Mouse (Mus musculus) heart, embryonic 10.5 days (tissue): ENCODE measurements around the gene Hoxb1. TPM values are rescaled to one million over a fixed set of nuclear protein-coding genes. Genes with fewer than 3 reads are reported as not detected.

ENCODE experiments used
- DNase-seq: peaks from one replicate; pipeline ENCODE4 v3.0.0-alpha.2; 2017; ENCODE audit warnings: low spot score
- H3K27ac ChIP-seq: fragments of 300-500 bp; sonication (generic); 2 replicates; pipeline ENCODE4 v1.5.1; 2016; ENCODE audit warnings: mild to moderate bottlenecking
- H3K27me3 ChIP-seq: fragments of 300-500 bp; sonication (generic); 2 replicates; pipeline ENCODE4 v1.6.1; 2016; ENCODE audit warnings: mild to moderate bottlenecking; ENCODE audit not compliant: poor library complexity, insufficient read depth, severe bottlenecking
- H3K36me3 ChIP-seq: fragments of 300-500 bp; sonication (generic); 2 replicates; pipeline ENCODE4 v1.6.1; 2016; ENCODE audit warnings: mild to moderate bottlenecking, moderate library complexity
- H3K4me1 ChIP-seq: fragments of 300-500 bp; sonication (generic); 2 replicates; pipeline ENCODE4 v1.6.1; 2016; ENCODE audit warnings: mild to moderate bottlenecking
- H3K4me3 ChIP-seq: fragments of 300-500 bp; sonication (generic); 2 replicates; pipeline ENCODE4 v1.5.1; 2016; ENCODE audit warnings: mild to moderate bottlenecking, moderate library complexity
- H3K9me3 ChIP-seq: fragments of 300-500 bp; sonication (generic); 2 replicates; pipeline ENCODE4 v1.6.1; 2016; ENCODE audit warnings: mild to moderate bottlenecking, moderate library complexity
- WGBS: fragments of 180-500 bp; shearing (Covaris S2); methylation state at CpG from one replicate; pipeline ENCODE4 v1.1.7; 2016; 5-methylcytosine and 5-hydroxymethylcytosine counted together
- polyA plus RNA-seq: library from polyadenylated mRNA; unstranded; fragments of >200 nt; fragmentation: Nextera tagmentation; extraction: Ambion mirVana; gene quantifications from 2 replicates; pipeline ENCODE4 v1.2.1, GENCODE M21; 2016

The Hoxb1 gene
- polyA plus RNA-seq, 1 experiment from 2014 or later, result 3.3 TPM

DNA sequence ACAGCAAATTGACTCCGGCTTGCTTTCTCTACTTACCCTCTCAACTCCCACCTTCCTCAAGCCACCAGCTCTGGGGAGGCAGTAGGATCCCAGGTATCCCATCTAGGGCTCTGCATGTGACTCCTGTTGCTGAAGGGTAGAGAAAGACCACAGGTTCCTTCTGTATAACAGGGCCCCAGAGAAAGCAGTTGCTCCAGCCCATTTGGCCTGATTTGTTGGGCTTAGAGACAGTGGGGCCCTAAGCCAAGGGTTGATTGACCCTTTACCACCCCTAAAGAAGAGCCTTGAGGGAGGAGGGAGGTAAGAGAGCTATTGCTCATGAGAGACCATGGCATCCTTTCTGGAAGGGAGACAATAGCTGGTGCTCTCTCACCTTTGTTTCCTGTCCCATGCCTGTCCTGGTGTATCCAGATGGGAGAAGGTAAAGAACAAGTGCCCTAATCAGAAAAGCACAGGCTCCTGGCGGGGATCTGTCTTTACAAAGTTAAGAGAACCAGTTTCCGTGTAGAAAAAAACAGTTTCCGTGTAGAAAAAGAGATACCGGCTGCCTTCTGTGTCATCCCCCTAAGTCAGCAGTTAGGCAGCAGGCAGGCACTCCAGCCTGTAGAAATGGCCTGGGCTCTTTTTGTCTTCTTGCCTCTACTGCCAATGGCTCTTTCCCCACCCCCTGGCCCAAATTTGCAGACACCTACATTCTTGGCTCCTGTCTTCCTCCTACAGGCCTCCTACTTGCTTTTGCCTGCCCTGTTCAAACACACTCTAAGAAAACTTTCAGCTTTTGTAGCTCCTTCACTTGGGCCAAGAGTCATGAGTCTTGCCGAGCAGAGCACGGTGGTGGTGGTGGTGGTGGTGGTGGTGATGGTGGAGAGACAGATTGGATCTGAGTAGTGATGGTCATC lies 26.3 kb upstream of the Hoxb1 start:
- Histone ChIP-seq H3K4me1 (peaks cover 32% of the 10 kb centered on the region), H3K27ac (peak overlapping the region; percentile 89), H3K9me3 (no peaks in the 10 kb centered on the region), H3K36me3 (0 out of 2 replicates have a peak, but pooled peaks cover under 1% of the 10 kb centered on the region), H3K27me3 (peaks cover 100% of the 10 kb centered on the region), H3K4me3 (peak overlapping the region; percentile 5; the same call in 1 of the 2 replicates)
- 25% methylated on average over 7 of the region's 7 CpGs for WGBS
- no peak for DNase-seq

DNA sequence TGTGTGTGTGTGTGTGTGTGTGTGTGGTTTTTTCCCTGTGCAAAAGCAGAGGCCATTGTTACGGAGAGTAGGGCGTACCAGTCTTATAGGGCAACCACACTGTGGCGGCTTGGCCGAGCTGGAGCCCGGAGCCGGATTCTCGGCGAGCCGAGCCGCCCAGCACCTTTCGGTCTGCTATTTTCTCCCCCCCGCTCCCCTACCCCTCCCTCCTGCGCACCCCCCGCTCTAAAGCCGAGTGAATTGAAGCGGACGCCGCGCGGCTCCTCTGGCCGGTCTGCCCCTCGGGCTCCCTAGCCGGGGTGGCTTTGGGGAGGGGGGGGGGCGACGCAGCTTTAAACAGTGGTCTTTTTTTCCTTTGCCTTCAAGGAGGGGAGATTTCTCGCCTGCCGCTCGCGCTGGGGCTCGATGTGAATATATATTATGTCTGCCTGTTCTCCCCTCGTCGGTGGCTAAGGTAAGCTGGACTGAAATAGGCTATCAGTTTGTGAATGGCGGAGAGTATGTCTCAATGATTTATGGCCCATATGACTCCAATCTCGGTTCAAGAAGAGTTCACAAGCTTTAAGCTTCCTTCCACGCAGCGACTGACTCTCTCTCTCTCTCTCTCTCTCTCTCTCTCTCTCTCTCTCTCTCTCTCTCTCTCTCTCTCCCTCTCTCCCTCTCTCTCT lies 24.7 kb upstream of the Hoxb1 start:
- H3K27me3 ChIP-seq, result peaks cover 100% of the 10 kb centered on the region
- DNase-seq, result no peak
- peaks cover 48% of the 10 kb centered on the region for H3K4me1 ChIP-seq
- H3K36me3 ChIP-seq, result 0 out of 2 replicates have a peak, but pooled peaks cover 2% of the 10 kb centered on the region
- H3K27ac ChIP-seq, result peak overlapping the region; percentile 89
- no peaks in the 10 kb centered on the region for H3K9me3 ChIP-seq
- H3K4me3 ChIP-seq, result peak overlapping the region; percentile 58
- under 1% methylated on average over 21 of the region's 36 CpGs for WGBS

DNA sequence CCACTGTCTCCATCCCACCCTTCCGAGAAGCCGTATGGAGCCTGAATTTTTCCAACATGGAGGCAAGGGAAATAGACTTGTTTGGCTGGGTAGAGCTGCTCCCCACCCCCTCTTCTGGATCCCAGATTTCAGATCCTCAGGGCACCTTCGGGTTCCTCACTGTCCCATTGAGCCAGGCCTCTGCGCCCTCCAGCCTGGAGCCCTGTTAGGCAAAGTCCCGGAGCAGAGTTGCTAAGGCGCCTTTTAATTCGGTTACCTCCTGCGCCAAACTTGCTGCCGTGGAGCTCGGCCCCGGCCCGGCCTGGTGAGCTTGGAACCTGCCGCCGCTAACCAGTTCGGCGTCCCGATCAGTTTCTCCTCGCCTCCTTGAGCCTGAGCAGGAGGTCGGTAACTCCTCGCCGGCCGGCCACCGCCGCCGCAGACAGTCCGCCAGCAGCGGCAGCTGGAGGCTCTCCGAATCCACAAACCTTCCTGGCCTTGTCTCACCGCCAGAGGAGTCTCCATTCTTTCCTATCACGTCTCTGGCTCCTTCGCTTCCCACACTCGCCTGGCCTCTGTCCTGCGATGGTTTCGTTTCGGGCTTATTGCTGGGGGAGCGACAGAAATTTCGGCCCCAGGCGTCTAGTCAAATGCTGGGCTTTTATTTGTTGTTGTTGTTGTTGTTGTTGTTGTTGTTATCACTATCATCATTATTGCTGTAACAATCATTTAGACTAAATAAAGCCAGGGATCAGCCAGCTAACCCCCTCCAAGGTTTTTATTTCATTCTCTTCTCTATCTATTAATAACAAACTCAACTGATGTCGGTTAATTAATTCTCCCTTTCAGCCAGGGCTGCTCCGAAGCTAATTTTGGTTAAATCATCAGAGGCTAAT lies 23.6 kb upstream of the Hoxb1 start:
- Histone ChIP-seq H3K4me1 (peaks cover 52% of the 10 kb centered on the region), H3K9me3 (no peaks in the 10 kb centered on the region), H3K36me3 (0 out of 2 replicates have a peak, but pooled peaks cover 2% of the 10 kb centered on the region), H3K27ac (peak overlapping the region; percentile 89), H3K27me3 (peaks cover 100% of the 10 kb centered on the region), H3K4me3 (peak overlapping the region; percentile 58)
- under 1% methylated on average over 40 of the region's 40 CpGs for WGBS
- no peak for DNase-seq

DNA sequence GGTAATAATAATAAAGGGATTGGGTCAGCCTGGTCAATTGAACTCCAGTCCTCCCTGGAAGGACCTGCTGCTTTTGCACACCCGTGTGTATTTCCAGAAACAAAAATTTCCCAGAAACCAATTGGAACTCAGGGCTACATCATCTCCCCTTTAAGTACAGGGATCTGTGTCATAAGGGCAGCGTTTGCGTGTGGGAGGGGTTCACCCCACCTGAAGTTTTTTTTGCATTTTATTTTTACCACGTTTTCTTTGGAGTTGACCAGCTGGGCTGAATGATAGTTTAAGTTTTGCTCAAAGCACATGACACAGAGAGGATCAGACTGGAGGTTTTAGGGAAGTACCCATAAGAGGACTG lies 23.0 kb upstream of the Hoxb1 start:
- Histone ChIP-seq H3K4me3 (peak overlapping the region; percentile 58), H3K4me1 (peaks cover 50% of the 10 kb centered on the region), H3K36me3 (0 out of 2 replicates have a peak, but pooled peaks cover 2% of the 10 kb centered on the region), H3K9me3 (no peaks in the 10 kb centered on the region), H3K27ac (no peak overlapping the region), H3K27me3 (peaks cover 99% of the 10 kb centered on the region)
- WGBS, result 9% methylated on average over 4 of the region's 4 CpGs
- no peak for DNase-seq

DNA sequence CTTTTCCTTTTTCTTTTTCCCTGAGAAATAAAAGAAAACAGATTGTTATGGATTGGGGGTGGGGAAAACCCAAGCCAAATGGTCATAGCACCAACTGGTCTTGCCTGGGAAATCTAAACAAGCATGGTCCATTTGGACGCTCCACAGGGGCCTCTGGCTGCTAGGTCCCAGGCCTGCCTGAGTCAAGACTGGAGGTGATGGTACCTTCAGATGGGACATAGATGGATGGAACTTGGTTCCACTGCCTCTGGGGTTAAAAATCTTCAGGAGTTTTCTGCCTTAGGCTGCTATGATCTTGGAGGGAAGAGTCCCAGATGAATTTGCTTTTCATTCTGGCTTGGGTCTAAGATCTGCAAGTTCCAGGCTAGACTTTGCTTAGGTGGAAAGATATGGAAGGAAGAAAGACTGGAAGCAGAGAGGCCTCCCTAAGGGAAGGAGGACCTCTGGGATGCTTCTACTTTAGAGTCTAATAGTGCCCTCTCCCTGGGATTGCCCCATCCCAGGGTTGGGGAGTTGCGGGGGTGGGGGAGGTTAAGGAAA lies 22.3 kb upstream of the Hoxb1 start:
- 0 out of 2 replicates have a peak, but pooled peaks cover 2% of the 10 kb centered on the region for H3K36me3 ChIP-seq
- DNase-seq, result no peak
- no peak overlapping the region; the same call in 1 of the 2 replicates for H3K27ac ChIP-seq
- no peaks in the 10 kb centered on the region for H3K9me3 ChIP-seq
- H3K27me3 ChIP-seq, result peaks cover 98% of the 10 kb centered on the region
- 42% methylated on average over 2 of the region's 2 CpGs for WGBS
- H3K4me3 ChIP-seq, result no peak overlapping the region
- H3K4me1 ChIP-seq, result peaks cover 52% of the 10 kb centered on the region

DNA sequence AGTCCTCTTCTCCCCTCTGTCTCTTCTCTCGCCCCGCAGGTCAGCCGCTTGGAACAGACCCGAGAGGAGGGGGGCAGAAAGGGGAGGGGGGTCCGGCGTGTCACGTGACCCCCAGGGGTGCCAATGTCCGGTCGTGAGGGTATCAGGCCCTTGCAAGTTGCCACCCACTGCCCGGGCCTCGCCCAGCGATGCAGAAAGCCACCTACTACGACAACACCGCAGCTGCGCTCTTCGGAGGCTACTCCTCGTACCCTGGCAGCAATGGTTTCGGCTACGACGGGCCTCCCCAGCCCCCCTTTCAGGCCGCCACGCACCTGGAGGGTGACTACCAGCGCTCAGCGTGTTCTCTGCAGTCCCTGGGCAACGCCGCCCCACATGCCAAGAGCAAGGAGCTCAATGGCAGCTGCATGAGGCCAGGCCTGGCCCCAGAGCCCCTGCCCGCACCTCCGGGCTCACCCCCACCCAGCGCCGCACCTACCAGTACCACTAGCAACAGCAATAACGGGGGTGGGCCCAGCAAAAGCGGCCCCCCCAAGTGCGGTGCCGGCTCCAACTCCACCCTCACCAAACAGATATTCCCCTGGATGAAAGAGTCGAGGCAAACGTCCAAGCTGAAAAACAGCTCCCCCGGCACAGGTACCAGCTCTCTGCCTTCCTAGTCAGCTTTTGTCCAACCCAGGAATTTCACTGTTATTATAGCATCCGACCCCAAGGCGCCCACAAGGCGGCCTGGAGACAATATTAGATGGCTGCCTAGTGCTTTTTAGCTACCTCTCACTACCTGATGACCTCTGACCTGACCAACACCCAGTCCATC lies 21.3 kb upstream of the Hoxb1 start:
- H3K36me3 ChIP-seq, result 0 out of 2 replicates have a peak, but pooled peaks cover 2% of the 10 kb centered on the region
- H3K27me3 ChIP-seq, result peaks cover 98% of the 10 kb centered on the region
- DNase-seq, result no peak
- H3K4me3 ChIP-seq, result peak overlapping the region; percentile 62
- no peaks in the 10 kb centered on the region for H3K9me3 ChIP-seq
- peak overlapping the region; percentile 80 for H3K27ac ChIP-seq
- WGBS, result 14% methylated on average over 39 of the region's 40 CpGs
- H3K4me1 ChIP-seq, result peaks cover 60% of the 10 kb centered on the region

DNA sequence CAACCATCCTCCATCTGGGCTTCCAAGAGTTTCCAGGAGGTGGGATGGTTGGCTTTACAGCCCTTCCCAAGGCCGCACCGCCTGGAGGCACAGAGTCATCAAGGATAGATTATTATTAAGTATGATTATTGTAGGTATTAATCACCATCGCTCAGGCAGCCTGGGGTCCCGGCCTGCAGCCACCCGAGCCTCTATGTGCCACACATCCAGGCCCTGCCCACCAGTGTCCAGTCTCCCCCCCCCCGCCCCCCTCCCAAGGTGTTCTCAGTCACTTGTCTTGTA lies 20.7 kb upstream of the Hoxb1 start:
- H3K27me3 ChIP-seq, result peaks cover 98% of the 10 kb centered on the region
- no peaks in the 10 kb centered on the region for H3K9me3 ChIP-seq
- DNase-seq, result no peak
- H3K4me1 ChIP-seq, result peaks cover 60% of the 10 kb centered on the region
- H3K36me3 ChIP-seq, result 0 out of 2 replicates have a peak, but pooled peaks cover 2% of the 10 kb centered on the region
- 21% methylated on average over 6 of the region's 6 CpGs for WGBS
- H3K4me3 ChIP-seq, result peak overlapping the region; percentile 62
- peak overlapping the region; percentile 80 for H3K27ac ChIP-seq

DNA sequence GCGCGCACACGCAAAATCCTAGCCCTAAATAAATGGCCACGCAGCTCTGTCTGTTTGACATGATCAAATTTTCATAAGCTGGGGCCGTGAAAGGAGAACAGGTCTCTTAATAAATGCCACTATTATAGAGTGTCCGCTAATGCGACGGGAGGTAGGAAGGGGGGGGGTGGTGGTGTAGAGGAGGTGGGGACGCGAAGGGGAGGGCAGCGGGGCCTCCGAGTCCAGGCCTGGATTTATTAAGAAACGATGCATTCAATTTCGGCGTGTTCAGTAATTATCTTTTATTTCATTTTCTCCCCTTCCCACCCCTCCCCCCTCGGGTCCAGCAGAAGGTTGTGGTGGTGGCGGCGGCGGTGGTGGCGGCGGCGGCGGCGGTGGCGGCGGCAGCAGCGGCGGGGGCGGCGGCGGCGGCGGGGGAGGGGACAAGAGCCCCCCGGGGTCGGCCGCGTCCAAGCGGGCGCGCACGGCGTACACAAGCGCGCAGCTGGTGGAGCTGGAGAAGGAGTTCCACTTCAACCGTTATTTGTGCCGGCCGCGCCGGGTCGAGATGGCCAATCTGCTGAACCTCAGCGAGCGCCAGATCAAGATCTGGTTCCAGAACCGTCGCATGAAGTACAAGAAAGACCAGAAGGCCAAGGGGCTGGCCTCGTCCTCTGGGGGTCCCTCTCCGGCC lies 20.2 kb upstream of the Hoxb1 start:
- Histone ChIP-seq H3K9me3 (no peaks in the 10 kb centered on the region), H3K4me3 (peak overlapping the region; percentile 62), H3K36me3 (0 out of 2 replicates have a peak, but pooled peaks cover 2% of the 10 kb centered on the region), H3K27ac (peak overlapping the region; percentile 85), H3K27me3 (peaks cover 98% of the 10 kb centered on the region), H3K4me1 (peaks cover 59% of the 10 kb centered on the region)
- DNase-seq, result no peak
- 3% methylated on average over 38 of the region's 56 CpGs for WGBS

DNA sequence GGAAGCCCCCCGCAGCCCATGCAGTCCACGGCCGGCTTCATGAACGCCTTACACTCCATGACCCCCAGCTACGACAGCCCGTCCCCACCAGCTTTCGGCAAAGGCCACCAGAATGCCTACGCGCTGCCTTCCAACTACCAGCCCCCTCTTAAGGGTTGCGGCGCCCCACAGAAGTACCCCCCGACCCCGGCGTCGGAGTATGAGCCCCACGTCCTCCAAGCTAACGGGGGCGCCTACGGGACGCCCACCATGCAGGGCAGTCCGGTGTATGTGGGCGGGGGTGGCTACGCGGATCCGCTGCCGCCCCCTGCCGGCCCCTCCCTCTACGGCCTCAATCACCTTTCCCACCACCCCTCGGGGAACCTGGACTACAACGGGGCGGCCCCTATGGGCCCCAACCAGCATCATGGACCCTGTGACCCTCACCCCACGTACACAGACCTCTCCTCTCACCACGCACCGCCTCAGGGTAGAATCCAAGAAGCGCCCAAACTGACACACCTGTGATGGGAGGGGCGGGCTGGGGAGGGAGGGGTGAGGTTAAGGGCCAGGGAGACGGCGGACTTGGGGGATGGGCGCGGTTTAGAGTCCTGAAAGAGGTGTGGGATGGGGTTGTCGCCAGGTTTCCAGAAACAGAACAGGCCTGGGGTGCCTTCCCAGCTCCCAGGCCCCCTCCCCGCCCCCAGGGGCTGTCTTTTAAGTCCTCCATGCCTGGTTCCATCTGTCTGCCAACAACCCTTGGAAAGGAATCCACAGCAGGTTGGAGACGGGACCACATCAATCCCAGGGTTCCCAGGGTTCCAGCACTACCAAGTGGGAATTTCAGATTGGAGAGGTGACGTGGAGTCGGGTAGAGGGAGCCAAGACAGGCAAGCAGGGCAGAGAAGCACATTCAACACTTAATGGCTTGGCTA lies 19.4 kb upstream of the Hoxb1 start:
- peaks cover 98% of the 10 kb centered on the region for H3K27me3 ChIP-seq
- WGBS, result 4% methylated on average over 45 of the region's 45 CpGs
- H3K9me3 ChIP-seq, result no peaks in the 10 kb centered on the region
- H3K27ac ChIP-seq, result peak overlapping the region; percentile 85
- H3K4me3 ChIP-seq, result peak overlapping the region; percentile 62
- H3K4me1 ChIP-seq, result peaks cover 59% of the 10 kb centered on the region
- H3K36me3 ChIP-seq, result 0 out of 2 replicates have a peak, but pooled peaks cover 2% of the 10 kb centered on the region
- no peak for DNase-seq

DNA sequence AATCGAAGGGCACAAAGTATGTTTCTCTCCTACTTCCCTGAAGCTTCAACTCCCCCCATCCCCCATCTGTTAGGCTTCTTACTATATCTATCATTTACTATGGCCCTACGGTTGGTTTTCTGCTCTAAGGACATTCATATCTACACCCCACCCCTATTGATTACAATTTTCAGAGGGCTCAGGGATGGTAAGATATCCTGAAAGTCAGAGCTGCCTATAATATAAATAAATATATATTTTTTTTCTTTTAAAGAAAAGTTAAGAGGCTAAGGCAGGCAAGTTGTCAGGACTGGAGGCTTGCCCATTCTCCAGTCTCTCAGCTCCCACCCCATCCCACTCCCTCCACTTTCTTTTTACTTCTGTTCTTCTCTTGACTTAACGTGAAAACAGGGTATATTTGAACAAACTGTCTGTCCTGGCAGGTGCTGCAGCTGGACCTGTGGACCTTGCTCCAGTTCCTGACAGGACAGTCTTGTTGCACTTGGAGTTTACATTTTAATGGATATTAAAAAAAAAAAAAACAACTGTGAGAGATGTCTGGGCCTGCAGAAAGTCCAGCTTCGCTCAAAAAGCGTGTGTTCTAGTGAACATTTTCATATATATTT lies 18.5 kb upstream of the Hoxb1 start:
- no peak for DNase-seq
- H3K4me3 ChIP-seq, result no peak overlapping the region
- WGBS, result 45% methylated on average over 5 of the region's 5 CpGs
- peaks cover 60% of the 10 kb centered on the region for H3K4me1 ChIP-seq
- 0 out of 2 replicates have a peak, but pooled peaks cover 2% of the 10 kb centered on the region for H3K36me3 ChIP-seq
- H3K9me3 ChIP-seq, result no peaks in the 10 kb centered on the region
- peaks cover 98% of the 10 kb centered on the region for H3K27me3 ChIP-seq
- no peak overlapping the region for H3K27ac ChIP-seq
